Mouse (Mus musculus) forebrain, postnatal 0 days (tissue): ENCODE data around the gene Ppp1r12c. TPM values are rescaled to one million over a fixed set of nuclear protein-coding genes. Genes with fewer than 3 reads are reported as not detected.
"Not testable (repeated sequence)": the region's sequence is repeated elsewhere in the genome, so short reads cannot be mapped to it uniquely, and the experiment has no call there.

Experiments used
- ATAC-seq: fragments of 200-750 bp; cut with Nextera tagmentation; 2 replicates; pipeline ENCODE4 v1.8.0; 2017; ENCODE audit warnings: mild to moderate bottlenecking, moderate library complexity
- DNase-seq: peaks from one replicate; pipeline ENCODE4 v3.0.0-alpha.2; 2015
- H3K27ac ChIP-seq: fragments of 300-500 bp; sonication (generic); 2 replicates; pipeline ENCODE4 v1.5.1; 2014; ENCODE audit warnings: low read depth, mild to moderate bottlenecking, antibody characterized with exemption, low read length, moderate library complexity, mixed read lengths
- H3K27me3 ChIP-seq: fragments of 300-500 bp; sonication (generic); 2 replicates; pipeline ENCODE4 v1.6.1; 2014; ENCODE audit warnings: mild to moderate bottlenecking, low read length, mixed read lengths; ENCODE audit not compliant: insufficient read depth
- H3K36me3 ChIP-seq: fragments of 300-500 bp; sonication (generic); 2 replicates; pipeline ENCODE4 v1.6.1; 2014; ENCODE audit warnings: mild to moderate bottlenecking, moderate library complexity; ENCODE audit not compliant: insufficient read depth
- H3K4me1 ChIP-seq: fragments of 300-500 bp; sonication (generic); 2 replicates; pipeline ENCODE4 v1.6.1; 2014; ENCODE audit warnings: antibody characterized with exemption; ENCODE audit not compliant: insufficient read depth
- H3K4me2 ChIP-seq: fragments of 300-500 bp; sonication (generic); 2 replicates; pipeline ENCODE4 v1.6.1; 2014; ENCODE audit warnings: low read depth, mild to moderate bottlenecking, moderate library complexity
- H3K4me3 ChIP-seq: fragments of 300-500 bp; sonication (generic); 2 replicates; pipeline ENCODE4 v1.5.1; 2014; ENCODE audit warnings: low read depth, low read length, mixed read lengths
- H3K9ac ChIP-seq: fragments of 300-500 bp; sonication (generic); 2 replicates; pipeline ENCODE4 v1.6.1; 2014; ENCODE audit warnings: mild to moderate bottlenecking
- H3K9me3 ChIP-seq: fragments of 300-500 bp; sonication (generic); 2 replicates; pipeline ENCODE4 v1.6.1; 2016; ENCODE audit warnings: low read length
- CTCF ChIP-seq: sonication (generic); IDR thresholded peaks from 2 replicates; pipeline ENCODE4 v1.5.1; 2016; ENCODE audit warnings: antibody characterized with exemption, control low read depth, low read depth
- WGBS: fragments of 180-500 bp; shearing (Covaris S2); extraction: QIAGEN DNeasy Blood & Tissue Kit; methylation state at CpG from one replicate; pipeline ENCODE4 v1.1.7; 2014; 5-methylcytosine and 5-hydroxymethylcytosine counted together
- polyA plus RNA-seq: library from polyadenylated mRNA; unstranded; fragments of >200 nt; fragmentation: Nextera tagmentation; extraction: Ambion mirVana; gene quantifications from 2 replicates; pipeline ENCODE4 v1.2.1, GENCODE M21; 2015
- total RNA-seq: library from RNA; depleted of rRNA; stranded (reverse); fragments of >200 nt; gene quantifications from 2 replicates; pipeline ENCODE4 v1.2.3, GENCODE M21; 2014

Gene Ppp1r12c
- total and polyA plus RNA-seq, 2 experiments from 2014 or later = 35.1 to 94.2 TPM

GRCm38 (mm10) chr7:4539019-4539418, 37.5 kb upstream of the Ppp1r12c start:
- H3K27me3 ChIP-seq = no peaks in the 10 kb centered on the region
- no peak overlapping the region for H3K27ac ChIP-seq
- H3K9ac ChIP-seq = no peak overlapping the region
- H3K36me3 ChIP-seq = peaks cover 40% of the 10 kb centered on the region
- H3K9me3 ChIP-seq = no peaks in the 10 kb centered on the region
- no peak overlapping the region for H3K4me3 ChIP-seq
- DNase-seq = no peak
- H3K4me2 ChIP-seq = no peak overlapping the region
- ATAC-seq = peak; percentile 26; the same call in 1 of the 2 replicates
- no peak for TF ChIP-seq CTCF
- 86% methylated on average over 2 of the region's 2 CpGs for WGBS
- H3K4me1 ChIP-seq = no peaks in the 10 kb centered on the region

- no peaks in the 10 kb centered on the region for H3K27me3 ChIP-seq
- no peaks in the 10 kb centered on the region for H3K9me3 ChIP-seq
- no peak for TF ChIP-seq CTCF
- 54% methylated on average over 4 of the region's 4 CpGs for WGBS
- H3K9ac ChIP-seq = no peak overlapping the region
- no peak overlapping the region for H3K4me2 ChIP-seq
- DNase-seq (no peak), ATAC-seq (no peak)
- H3K27ac ChIP-seq = no peak overlapping the region
- no peak overlapping the region for H3K4me3 ChIP-seq
- H3K4me1 ChIP-seq = no peaks in the 10 kb centered on the region
- peaks cover 31% of the 10 kb centered on the region for H3K36me3 ChIP-seq
Observed at GRCm38 (mm10) chr7:4537181-4537580, 35.7 kb upstream of the Ppp1r12c start.

- Histone ChIP-seq H3K4me3 (no peak overlapping the region), H3K36me3 (peaks cover 24% of the 10 kb centered on the region), H3K4me1 (no peaks in the 10 kb centered on the region), H3K9ac (no peak overlapping the region), H3K9me3 (no peaks in the 10 kb centered on the region), H3K27me3 (no peaks in the 10 kb centered on the region), H3K4me2 (no peak overlapping the region), H3K27ac (no peak overlapping the region)
- WGBS = 73% methylated on average over 4 of the region's 4 CpGs
- DNase-seq = no peak
- no peak for ATAC-seq
- no peak for TF ChIP-seq CTCF
Observed at GRCm38 (mm10) chr7:4536369-4536768, 34.9 kb upstream of the Ppp1r12c start.

GRCm38 (mm10) chr7:4532005-4532729, 30.7 kb upstream of the Ppp1r12c start, which contains the start of gene Dnaaf3:
Dnaaf3 (minus strand) TSS chr7:4532453.
- Histone ChIP-seq H3K9me3 (no peaks in the 10 kb centered on the region), H3K4me3 (peak within 1 kb of the TSS; percentile 18; the same call in 1 of the 2 replicates), H3K9ac (no peak within 1 kb of the TSS), H3K27ac (no peak within 1 kb of the TSS), H3K4me1 (no peaks in the 10 kb centered on the region), H3K36me3 (no peaks in the 10 kb centered on the region), H3K4me2 (peak within 1 kb of the TSS; percentile 38), H3K27me3 (no peaks in the 10 kb centered on the region)
- TF ChIP-seq CTCF = no peak
- DNase-seq (peak; percentile 41), ATAC-seq (peak; percentile 62)
- WGBS = 7% methylated on average over 28 of the region's 28 CpGs

- H3K27me3 ChIP-seq, H3K4me1 ChIP-seq, H3K4me2 ChIP-seq, H3K9ac ChIP-seq, DNase-seq, ATAC-seq, H3K27ac ChIP-seq, H3K36me3 ChIP-seq, H3K9me3 ChIP-seq, H3K4me3 ChIP-seq: not testable (repeated sequence)
- 57% methylated on average over 7 of the region's 8 CpGs for WGBS
Observed at GRCm38 (mm10) chr7:4530166-4530565, 28.7 kb upstream of the Ppp1r12c start.

- no peak for TF ChIP-seq CTCF
- Histone ChIP-seq H3K27ac (no peak overlapping the region), H3K36me3 (no peaks in the 10 kb centered on the region), H3K27me3 (no peaks in the 10 kb centered on the region), H3K4me2 (peak overlapping the region; percentile 54), H3K9ac (no peak overlapping the region), H3K4me1 (0 out of 2 replicates have a peak, but pooled peaks cover 3% of the 10 kb centered on the region), H3K4me3 (no peak overlapping the region), H3K9me3 (no peaks in the 10 kb centered on the region)
- WGBS = 55% methylated on average over 18 of the region's 18 CpGs
- ATAC-seq = no peak
- DNase-seq = no peak
Observed at GRCm38 (mm10) chr7:4527302-4527689, 25.8 kb upstream of the Ppp1r12c start.

GRCm38 (mm10) chr7:4526341-4527301, 25.1 kb upstream of the Ppp1r12c start:
- TF ChIP-seq CTCF = peak; percentile 83
- ATAC-seq (peak; percentile 97), DNase-seq (peak; percentile 93)
- Histone ChIP-seq H3K27me3 (no peaks in the 10 kb centered on the region), H3K4me2 (peak overlapping the region; percentile 54), H3K36me3 (no peaks in the 10 kb centered on the region), H3K27ac (peak overlapping the region; percentile 54; the same call in 1 of the 2 replicates), H3K4me1 (0 out of 2 replicates have a peak, but pooled peaks cover 3% of the 10 kb centered on the region), H3K9ac (peak overlapping the region; percentile 36), H3K4me3 (peak overlapping the region; percentile 29), H3K9me3 (no peaks in the 10 kb centered on the region)
- 20% methylated on average over 40 of the region's 40 CpGs for WGBS
